ENCODE assay signal across 7 mouse cellular contexts in genomic region chr17:28690776-28691686, GRCm38 (mm10). TPM values are rescaled to one million over a fixed set of nuclear protein-coding genes. Genes with fewer than 3 reads are reported as not detected.
DNase-seq lines count a peak whose midpoint lies in the region; ATAC-seq lines count a peak whose summit lies in the region.

TSS of gene Mapk14 (plus strand) at chr17:28691329.

- no peaks in the 10 kb centered on the region for H3K36me3 ChIP-seq in intestine, embryonic 16.5 days (ENCODE audit: control insufficient read depth, insufficient read depth, low read length)
- no peaks in the 10 kb centered on the region for H3K36me3 ChIP-seq in midbrain, embryonic 11.5 days (ENCODE audit: control insufficient read depth, insufficient read depth, low read length)

- peak; percentile 100 for DNase-seq in adrenal gland, adult 2 months
- DNase-seq in embryo, embryonic 11.5 days (ENCODE audit: low read depth, low spot score): peak; percentile 100
- peak; percentile 98 to 100 for DNase-seq in gastrocnemius, postnatal 4 days (ENCODE audit: low spot score in 2 of 2)
- peak; percentile 100 for DNase-seq in left cerebral cortex, postnatal 36 days (ENCODE audit: low spot score in 2 of 2)
- DNase-seq in midbrain, embryonic 11.5 days (ENCODE audit: low spot score, missing footprints): peak; percentile 99
- DNase-seq in skeletal muscle tissue, adult 2 months (ENCODE audit: low read depth, low spot score): peak; percentile 100

- H3K9ac ChIP-seq in intestine, embryonic 16.5 days (ENCODE audit: low read depth, low read length): peak within 1 kb of the TSS; percentile 96
- peak within 1 kb of the TSS; percentile 92 for H3K9ac ChIP-seq in midbrain, embryonic 11.5 days (ENCODE audit: low read length)

- no peaks in the 10 kb centered on the region for H3K27me3 ChIP-seq in intestine, embryonic 16.5 days (replicated peaks; ENCODE audit: control insufficient read depth, insufficient read depth, low read length)
- H3K27me3 ChIP-seq in midbrain, embryonic 11.5 days (ENCODE audit: control insufficient read depth, insufficient read depth, low read length): peaks cover 6% of the 10 kb centered on the region

- H3K4me2 ChIP-seq in intestine, embryonic 16.5 days (ENCODE audit: low read depth, low read length): peak within 1 kb of the TSS; percentile 66
- H3K4me2 ChIP-seq in midbrain, embryonic 11.5 days: peak within 1 kb of the TSS; percentile 69

- peak within 1 kb of the TSS; percentile 99 for H3K4me3 ChIP-seq in intestine, embryonic 16.5 days (ENCODE audit: low read length)
- peak within 1 kb of the TSS; percentile 94 for H3K4me3 ChIP-seq in midbrain, embryonic 11.5 days (ENCODE audit: low read depth, low read length)

- peak within 1 kb of the TSS; percentile 97 for H3K27ac ChIP-seq in intestine, embryonic 16.5 days (ENCODE audit: low read length)
- H3K27ac ChIP-seq in midbrain, embryonic 11.5 days (ENCODE audit: low read depth, low read length): peak within 1 kb of the TSS; percentile 93

- peak; percentile 95 for ATAC-seq in intestine, embryonic 16.5 days
- peak; percentile 95 for ATAC-seq in midbrain, embryonic 11.5 days (ENCODE audit: low FRiP score)

- WGBS in intestine, embryonic 16.5 days: under 1% methylated on average over 86 of the region's 86 CpGs
- WGBS in midbrain, embryonic 11.5 days: under 1% methylated on average over 86 of the region's 86 CpGs

- H3K4me1 ChIP-seq in intestine, embryonic 16.5 days (ENCODE audit: control insufficient read depth, insufficient read depth, low read length): peaks cover 31% of the 10 kb centered on the region
- peaks cover 16% of the 10 kb centered on the region for H3K4me1 ChIP-seq in midbrain, embryonic 11.5 days (ENCODE audit: control insufficient read depth, insufficient read depth, low read length)

- intact Hi-C loops in left cerebral cortex, postnatal 36 days (cut with DNase I): loop anchor here (1.0 to 5.0 kb wide), 5 partner anchors 56 to 236 kb away; partner anchors contain the start of genes Brpf3 and Srpk1

- no peaks in the 10 kb centered on the region for H3K9me3 ChIP-seq in intestine, embryonic 16.5 days (ENCODE audit: control insufficient read depth, low read length)
- no peaks in the 10 kb centered on the region for H3K9me3 ChIP-seq in midbrain, embryonic 11.5 days (ENCODE audit: control insufficient read depth, low read length)

RNA-seq across cellular contexts. Expression of gene Mapk14, which starts in this region (rescaled TPM):
- total RNA-seq in adrenal gland, adult 2 months (2021): 10 to 100 TPM; 74.4 to 85.2 TPM
- 52.9 and 65.3 TPM in 2 replicates for polyA plus RNA-seq in adrenal gland, adult 2 months (2012; rRNA removed)
- total RNA-seq in gastrocnemius, postnatal 4 days (2021): 10 to 100 TPM; 54.8 to 61.0 TPM
- polyA plus RNA-seq in intestine, embryonic 16.5 days (2015; fragmentation: Nextera tagmentation; extraction: Ambion mirVana): 34.5 and 37.5 TPM in 2 replicates
- 10 to 100 TPM; 86.6 to 86.8 TPM for total RNA-seq in left cerebral cortex, postnatal 36 days (2021)
- polyA plus RNA-seq in midbrain, embryonic 11.5 days (2014; fragmentation: Nextera tagmentation; extraction: Ambion mirVana): 39.4 and 47.2 TPM in 2 replicates

Comparison
In these comparisons a context has a peak if more than half of its experiments do, and no peak if none do; other contexts are left out.
1. Peak in every context shown above with its lines: DNase-seq, ATAC-seq, H3K4me3 ChIP-seq and H3K27ac ChIP-seq.